Mouse (Mus musculus) layer of hippocampus, adult 9-10 months (tissue): ENCODE results near the gene Acox2.

Experiments
- DNase-seq: peaks from one replicate; pipeline ENCODE4 v3.0.0; 2022; ENCODE audit warnings: low spot score

Gene Acox2

GRCm38 (mm10) chr14:8213803-8214224 lies 45.3 kb downstream of the Acox2 start, which contains the start of gene Kctd6:
Gene Kctd6, plus strand, starts transcription at chr14:8214140.
- peak; percentile 88 for DNase-seq

GRCm38 (mm10) chr14:8212996-8213395 lies 46.2 kb downstream of the Acox2 start:
- no peak for DNase-seq

DNA sequence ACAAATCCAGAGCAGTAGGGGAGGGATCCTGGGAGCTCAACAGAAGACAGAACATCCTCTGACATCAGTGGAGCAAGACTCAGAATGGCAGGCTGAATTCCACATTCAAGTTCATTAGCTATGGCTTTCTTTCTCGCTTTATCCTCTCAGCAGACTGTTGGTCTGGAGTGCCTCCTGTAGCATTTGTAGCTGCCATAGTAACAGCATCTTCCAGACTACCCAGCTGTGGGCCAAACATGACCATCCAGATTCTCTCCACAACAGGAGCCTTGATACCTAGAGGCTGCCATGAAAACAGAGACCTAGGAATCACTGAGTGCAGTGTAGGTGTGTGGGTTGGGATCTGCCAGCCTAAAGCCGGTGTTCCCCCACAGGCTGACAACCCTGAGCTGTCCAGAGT lies 49.3 kb downstream of the Acox2 start:
- DNase-seq, result no peak

GRCm38 (mm10) chr14:8208876-8209275 lies 50.3 kb downstream of the Acox2 start:
- peak; percentile 69 for DNase-seq

DNA sequence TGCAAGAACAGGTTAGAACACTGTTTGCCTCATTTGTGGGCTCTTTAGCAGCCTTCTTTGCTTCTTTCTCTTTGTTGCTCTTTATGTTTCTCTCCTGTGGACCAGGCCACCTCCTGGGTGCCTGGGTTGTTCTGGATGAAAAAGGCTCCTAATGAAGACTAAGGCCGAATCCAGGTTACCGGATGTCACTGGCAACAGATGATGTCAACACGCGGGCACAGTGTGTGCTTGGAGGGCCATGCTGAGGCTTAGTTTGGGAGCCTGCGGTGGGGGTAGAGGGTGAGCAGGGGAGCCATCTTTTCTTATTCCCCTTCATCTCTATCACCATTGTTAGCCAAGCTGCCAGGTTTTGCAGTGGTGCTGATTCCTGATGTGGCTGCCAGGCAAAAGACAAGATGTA lies 51.6 kb downstream of the Acox2 start:
- DNase-seq, result no peak

DNA sequence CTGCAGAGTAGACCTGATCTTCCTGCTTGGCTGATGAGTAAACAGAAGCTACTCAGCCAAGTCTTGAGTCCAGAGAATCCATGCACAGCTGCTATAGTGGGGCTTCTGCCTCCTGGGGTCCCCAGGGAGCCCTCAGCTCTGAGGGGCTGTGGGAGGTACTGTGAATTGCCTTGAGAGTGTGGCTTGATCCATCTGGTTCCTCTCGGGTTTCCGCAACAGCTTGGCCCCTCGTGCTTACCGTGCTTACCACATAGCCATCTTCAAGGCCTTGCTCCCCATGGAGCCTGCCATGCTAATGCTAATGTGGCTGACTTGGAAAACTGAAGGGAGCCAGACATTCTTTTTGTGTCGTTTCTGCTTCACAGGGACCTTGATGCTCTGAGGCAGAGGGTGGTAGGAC lies 52.0 kb downstream of the Acox2 start:
- DNase-seq, result no peak

- DNase-seq, result no peak
Measured at GRCm38 (mm10) chr14:8206179-8206910, 52.8 kb downstream of the Acox2 start.

- no peak for DNase-seq
Measured at GRCm38 (mm10) chr14:8201715-8202114, 57.4 kb downstream of the Acox2 start.

- DNase-seq, result no peak
Measured at GRCm38 (mm10) chr14:8200769-8201168, 58.4 kb downstream of the Acox2 start.

DNA sequence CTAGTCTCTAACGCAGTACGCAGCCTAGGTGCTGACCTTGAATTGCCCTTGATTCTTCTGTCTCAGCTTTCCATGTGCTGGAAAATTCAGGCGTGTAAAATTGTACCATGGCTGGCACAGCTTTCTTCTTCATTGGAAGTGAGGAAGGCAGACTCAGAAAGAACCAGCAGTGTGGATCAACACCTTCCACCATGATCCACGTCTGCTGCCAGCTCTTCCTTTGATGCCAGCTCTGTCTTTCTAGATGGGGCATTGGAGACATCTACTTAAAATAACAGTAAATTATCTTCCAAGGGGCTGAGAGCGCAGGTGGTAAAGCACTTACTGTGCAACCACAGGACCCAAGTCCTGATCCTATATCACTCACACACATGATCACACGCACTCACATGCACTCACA lies 66.4 kb downstream of the Acox2 start:
- no peak for DNase-seq

DNA sequence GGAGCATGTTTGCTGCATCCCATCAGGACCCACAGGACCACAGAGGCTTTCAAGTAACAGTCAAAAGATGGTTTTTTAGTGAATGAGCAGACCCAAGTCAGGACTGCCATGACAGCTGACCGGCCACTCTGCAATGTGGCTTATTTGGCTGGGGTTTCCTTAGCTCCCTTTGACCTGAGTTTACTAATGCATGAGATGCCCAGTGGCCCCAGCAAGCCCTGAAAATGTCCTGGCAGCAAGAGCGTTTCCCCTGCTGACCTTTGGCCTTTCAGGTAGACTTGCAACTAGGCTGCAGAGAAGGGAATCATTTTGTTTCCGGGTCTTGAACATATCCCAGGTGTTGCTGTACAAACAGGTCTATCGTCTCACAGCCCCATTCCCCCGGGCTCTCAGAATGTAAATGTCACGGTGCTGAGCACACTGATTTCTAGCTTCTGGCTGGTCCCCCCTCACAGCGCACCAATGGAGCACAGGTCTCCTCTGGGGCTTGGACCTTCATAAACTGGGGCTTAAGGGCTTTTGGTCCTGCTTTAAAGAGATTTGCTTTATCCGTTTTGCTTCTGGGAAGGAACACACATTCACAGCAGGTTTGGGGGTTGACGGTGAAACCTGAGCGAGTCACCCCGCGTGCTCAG lies 67.7 kb downstream of the Acox2 start:
- no peak for DNase-seq

GRCm38 (mm10) chr14:8190556-8190955 lies 68.6 kb downstream of the Acox2 start:
- no peak for DNase-seq

GRCm38 (mm10) chr14:8186278-8187045 lies 72.7 kb downstream of the Acox2 start:
- peak; percentile 66 for DNase-seq

- DNase-seq, result no peak
Measured at GRCm38 (mm10) chr14:8183330-8183729, 75.8 kb downstream of the Acox2 start.

DNA sequence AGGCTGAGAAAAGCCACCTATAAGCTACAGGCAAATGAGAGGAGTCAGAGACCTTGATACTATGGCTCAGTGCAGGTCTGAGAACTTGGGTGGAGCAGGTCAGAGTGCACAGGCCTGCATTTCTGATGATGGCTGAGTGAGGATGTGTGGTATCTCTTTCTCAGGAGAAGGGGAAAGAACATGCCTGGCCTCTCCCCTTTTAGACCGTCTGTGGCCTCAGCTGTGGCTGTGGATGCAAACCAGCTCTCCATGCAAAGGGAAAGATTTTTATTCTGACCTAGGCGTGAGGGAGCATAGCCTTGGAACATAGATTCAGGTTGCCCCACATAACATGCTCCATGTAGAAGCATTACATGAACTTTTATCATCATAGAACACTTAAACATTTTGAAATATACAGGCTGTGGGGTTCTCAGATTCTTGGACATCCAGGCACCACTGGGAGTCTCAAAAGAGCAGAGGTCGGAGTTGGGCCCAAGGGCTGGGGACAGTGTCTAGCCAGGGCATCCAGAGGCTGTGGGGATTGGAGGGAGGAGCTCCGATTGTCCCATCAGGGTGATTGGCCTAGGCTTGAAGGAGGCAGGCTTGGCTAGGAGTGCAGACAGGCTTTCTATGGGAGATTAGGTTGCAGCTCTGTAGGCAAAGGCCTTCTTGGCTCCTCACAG lies 78.7 kb downstream of the Acox2 start:
- no peak for DNase-seq

- no peak for DNase-seq
Measured at GRCm38 (mm10) chr14:8176251-8176650, 82.9 kb downstream of the Acox2 start.
